Comparison of ENCODE assay signal across 16 mouse cellular contexts in genomic region chr16:74258241-74258640, GRCm38 (mm10).
"Had no signal": no experiment of that assay in that cellular context is flagged by ENCODE, and none has a peak within 500 bp of the region (broad histone marks: within the 10 kb centered on the region; RNA-seq: fewer than 3 reads in every experiment).

No protein-coding gene starts in this region.

- H3K27me3 ChIP-seq: midbrain, embryonic 12.5 days; neural tube, embryonic 13.5 days; neural tube, embryonic 15.5 days; stomach, embryonic 15.5 days had no signal

- DNase-seq: lung, adult 18-20 months; lung, embryonic 14.5 days; lung, postnatal 10 days; lung, postnatal 4 days; midbrain, embryonic 14.5 days; right cerebral cortex, postnatal 14 days; thymus, adult 2 months; thymus, postnatal 25 days; thymus, postnatal 4 days had no signal

- H3K27ac ChIP-seq: midbrain, embryonic 10.5 days; midbrain, embryonic 12.5 days; neural tube, embryonic 13.5 days; neural tube, embryonic 15.5 days; stomach, embryonic 15.5 days; stomach, postnatal 0 days had no signal

- H3K9me3 ChIP-seq: midbrain, embryonic 10.5 days; midbrain, embryonic 12.5 days; neural tube, embryonic 13.5 days; neural tube, embryonic 15.5 days; stomach, embryonic 15.5 days had no signal

- H3K36me3 ChIP-seq: midbrain, embryonic 10.5 days; midbrain, embryonic 12.5 days; neural tube, embryonic 13.5 days; neural tube, embryonic 15.5 days; stomach, embryonic 15.5 days had no signal

- H3K4me3 ChIP-seq: midbrain, embryonic 10.5 days; midbrain, embryonic 12.5 days; myocyte; neural tube, embryonic 13.5 days; neural tube, embryonic 15.5 days; stomach, embryonic 15.5 days had no signal

- H3K4me1 ChIP-seq: midbrain, embryonic 10.5 days; neural tube, embryonic 13.5 days; stomach, embryonic 15.5 days had no signal
